Mouse (Mus musculus) right cerebral cortex, postnatal 25 days (tissue): ENCODE results near the gene Reep3.
"Not testable (repeated sequence)": the region's sequence is repeated elsewhere in the genome, so short reads cannot be mapped to it uniquely, and the experiment has no call there.

Experiments used
- DNase-seq: peaks from one replicate; pipeline ENCODE4 v3.0.0; 2022

Reep3 gene

DNA sequence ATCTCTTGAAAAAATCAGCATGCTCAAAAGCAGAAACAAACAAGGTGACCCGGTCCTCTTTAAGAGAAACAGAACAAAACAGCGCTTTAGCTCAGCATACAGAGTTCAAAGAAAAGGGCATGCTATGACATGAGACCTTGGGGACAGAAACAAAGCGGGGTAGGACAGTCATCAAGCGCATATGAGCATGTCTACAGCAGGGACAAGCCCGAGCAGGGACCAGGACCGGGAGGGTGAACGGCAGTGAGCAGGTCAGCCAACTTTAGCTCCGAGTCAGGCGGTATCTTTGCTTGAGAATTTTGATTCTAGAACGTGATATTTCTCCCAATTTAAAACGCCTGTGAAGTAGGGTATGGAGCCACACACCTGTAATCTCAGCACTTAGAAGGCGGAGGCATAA lies 86.2 kb downstream of the Reep3 start:
- DNase-seq, result no peak

DNA sequence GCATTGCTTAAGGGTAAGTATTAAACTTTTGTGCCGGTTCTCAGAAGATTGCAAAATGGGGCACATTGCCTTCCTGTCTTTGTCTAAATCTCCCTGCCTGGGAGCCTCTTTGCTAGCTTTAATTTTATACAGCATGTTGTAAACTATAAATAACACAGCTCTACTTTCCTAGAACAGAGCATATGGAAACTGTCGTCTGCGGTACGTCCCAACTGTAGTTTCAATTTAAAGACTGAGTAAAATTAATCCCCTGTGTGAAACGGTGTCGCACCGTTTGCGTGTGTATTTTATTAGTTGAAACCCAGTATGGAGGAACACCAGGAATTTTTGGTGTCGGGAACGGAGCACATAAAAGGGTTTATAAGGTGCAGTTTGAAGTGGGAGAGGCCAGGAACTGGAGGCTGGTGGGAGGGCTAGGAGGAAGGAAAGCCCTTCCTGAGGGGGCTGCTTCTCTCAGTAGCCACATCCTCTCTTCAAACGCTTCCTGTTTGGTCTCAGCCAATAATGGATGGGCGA lies 92.2 kb downstream of the Reep3 start:
- DNase-seq, result peak; percentile 20

DNA sequence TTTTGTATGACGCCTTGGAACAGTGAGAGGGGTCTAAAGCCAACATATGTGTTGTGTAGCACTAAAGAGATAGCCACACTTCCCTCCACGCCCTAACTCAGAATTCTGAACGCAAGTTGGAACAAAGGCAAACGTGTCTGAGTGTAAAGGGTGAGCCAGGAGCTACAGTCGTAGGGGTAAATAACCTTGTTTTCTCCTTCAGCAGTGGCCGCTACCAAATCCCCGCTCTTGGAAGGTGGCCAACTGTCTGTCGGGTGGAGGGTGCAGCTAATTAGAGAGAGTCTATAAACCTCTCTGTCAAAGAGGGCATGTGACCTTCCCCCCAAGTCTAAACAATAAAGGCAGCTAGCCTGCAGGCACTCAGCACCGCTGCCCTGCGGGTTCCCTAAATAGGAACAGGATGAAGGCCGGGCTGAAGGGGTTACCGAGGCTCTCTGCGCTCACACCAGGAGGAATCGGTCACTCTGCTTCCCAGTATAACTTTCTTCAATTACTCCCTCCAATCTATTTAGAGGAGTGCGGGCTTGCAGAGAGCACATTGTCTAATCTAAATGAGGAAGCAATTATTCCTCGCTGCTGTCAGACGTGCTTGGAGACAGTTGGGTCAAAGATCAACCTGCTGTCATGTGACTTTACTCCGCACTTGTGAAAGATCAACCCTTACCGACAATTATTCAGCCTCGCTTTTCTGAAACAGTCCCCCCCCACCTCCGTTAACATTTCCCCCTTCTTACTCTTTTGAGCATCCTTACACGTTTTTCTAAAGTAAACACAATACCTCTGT lies 92.8 kb downstream of the Reep3 start:
- peak; percentile 30 for DNase-seq

DNA sequence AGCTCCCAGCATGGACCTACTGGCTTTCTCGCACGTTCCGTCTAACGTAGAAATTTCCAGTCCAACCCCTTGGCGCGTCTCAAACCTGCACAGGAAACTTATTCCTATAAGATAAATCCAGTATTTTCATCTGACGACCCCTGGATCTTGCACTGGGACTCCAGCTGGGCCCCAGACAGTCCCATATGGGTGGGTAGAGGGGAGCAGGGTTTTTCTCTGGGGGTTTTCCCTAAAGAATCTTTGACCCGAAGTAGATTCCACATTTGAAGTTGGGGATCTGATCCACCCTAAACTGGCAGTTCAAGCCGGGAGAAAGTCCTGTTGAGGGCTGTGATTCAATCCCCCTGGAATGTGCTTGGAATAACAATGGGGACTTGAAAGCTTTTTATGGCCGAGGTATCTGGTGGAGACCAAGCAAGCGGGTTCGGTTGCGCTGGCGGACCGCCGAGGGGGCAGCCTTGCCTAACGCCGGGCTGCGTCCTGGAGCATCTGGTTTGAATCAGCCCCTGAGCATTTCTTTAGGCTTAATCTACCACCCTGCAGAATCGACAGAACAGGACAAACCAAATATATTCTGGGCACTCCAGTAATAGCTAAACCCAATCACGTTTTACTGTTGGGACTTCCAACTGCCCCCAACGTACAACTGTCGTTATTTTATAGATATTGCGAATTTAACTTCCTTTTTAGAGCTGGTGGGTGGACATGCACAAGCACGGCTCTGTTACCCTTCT lies 93.6 kb downstream of the Reep3 start:
- DNase-seq, result peak; percentile 31

DNA sequence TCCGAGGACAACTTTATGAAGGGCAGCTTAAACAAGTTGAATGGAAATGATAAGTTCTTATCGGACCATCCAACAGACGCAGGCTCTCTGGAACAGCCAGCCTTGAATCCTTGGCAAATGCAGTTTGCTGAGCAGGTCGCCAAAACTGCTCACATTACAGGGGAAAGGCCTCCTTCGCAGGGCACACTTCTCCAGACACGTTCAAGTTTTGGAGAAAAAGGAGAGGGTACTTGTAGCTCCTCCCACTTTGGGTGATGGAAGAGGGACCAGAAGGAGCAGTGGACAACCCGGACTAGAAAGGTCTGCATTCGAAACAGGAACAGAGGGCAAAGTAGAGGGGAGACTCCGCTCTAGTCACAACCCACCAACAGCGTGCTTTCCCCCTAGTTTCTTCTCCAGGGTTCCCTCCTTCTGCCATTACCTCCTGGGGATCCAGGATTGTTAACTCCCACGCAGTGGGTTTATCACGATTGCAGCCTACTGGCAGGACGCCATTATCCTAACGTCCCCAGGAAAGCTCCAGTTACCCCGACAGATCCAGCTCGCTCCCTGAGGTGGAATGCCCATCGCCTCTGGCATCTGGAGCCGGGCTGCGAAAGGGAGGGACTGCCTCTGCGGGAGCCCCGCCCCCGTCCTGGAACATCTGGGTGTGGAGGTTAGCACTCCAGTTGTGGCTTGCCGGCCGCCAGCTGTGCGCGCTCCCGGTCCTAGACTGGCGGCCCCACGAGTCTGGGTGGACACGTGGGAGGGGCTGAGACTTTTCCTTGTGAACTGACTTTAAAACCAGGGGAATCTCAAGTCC lies 94.3 kb downstream of the Reep3 start:
- DNase-seq, result peak; percentile 21

DNA sequence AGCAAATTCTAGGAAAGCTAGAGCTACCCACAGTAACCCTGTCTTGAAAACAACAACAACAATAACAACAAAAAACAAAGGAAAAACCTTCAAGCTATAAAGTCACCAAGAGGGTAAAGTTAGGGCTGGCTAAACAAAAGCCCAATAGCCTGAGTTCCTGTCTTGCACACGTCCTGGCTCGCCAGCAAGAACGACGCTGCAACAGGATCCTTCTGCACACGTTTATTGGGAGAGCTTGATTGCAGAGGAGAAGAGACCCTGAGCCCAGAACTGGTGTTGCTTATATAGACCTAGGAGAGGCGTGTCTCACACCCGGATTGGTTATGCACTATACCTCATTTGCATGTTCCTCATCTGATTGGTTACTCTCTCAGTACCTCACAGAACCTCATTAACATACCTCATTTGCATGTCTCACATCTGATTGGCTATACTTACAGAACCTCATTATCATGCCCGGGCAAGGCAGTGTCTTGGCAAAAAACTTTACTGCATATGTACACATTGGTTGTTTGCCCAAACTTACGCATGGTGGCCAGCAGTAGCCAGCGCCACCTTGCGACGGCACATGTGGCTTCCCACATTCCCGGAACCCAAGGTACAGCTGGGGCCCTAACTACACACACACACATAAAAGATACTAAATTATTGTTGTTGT lies 95.7 kb downstream of the Reep3 start:
- not testable (repeated sequence) for DNase-seq

DNA sequence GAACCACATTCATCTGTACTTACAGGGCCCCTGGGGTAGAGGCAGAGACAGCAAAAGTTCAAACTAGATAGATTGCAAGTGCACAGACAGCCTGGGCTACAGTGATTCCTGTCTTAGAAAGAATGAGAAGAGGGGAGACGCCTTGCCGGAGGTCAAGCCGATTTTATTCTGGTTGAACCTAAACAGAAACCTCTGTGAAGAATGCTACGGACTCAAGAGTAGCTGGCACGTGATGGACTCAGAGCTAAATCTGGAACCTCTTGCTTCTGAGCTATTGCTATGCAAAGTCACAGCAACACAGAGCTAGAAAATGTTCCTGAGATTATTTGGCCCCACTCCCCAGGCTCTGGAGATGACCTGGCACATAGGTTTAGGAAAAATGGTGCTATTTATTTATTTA lies 96.6 kb downstream of the Reep3 start:
- DNase-seq, result no peak

DNA sequence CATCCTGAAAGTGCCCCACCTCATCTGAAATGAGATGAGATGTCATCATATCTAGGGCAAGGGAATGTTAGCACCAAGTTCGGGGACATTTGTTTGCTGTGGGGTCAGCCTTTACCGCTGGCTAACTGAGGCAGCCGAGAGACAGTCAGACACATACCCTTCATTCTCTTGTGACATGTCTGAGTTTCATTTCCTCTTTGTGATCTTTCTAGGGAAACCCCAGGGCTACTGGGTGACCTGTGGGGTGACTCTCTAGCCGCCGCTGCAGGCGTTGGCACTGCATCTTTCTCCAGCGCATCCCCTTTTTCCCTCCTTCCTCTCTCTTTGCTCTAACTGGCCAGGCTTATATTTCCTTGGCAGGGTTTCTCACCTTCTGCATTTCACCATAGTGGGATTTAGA lies 98.0 kb downstream of the Reep3 start:
- DNase-seq, result no peak

DNA sequence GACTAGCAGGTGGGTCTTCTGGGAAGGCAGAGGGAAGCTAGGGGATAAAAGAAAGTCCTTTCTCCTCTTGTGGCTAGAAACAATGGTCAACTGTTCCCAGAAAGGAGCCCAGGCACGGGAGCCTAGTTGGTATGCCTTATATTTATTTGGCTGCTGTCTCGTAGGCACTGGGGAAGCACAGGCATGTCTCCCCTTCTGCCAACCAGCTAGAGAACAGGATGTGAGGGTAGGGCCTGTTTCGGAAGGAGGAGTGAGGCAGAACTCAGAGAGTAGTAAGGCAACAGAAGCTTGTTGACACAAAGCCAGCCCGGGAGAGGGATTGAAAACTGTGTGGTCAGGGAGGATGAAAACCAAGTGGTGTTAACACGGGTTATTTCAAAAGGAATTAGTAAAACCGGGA lies 101.6 kb downstream of the Reep3 start:
- DNase-seq, result peak; percentile 10

DNA sequence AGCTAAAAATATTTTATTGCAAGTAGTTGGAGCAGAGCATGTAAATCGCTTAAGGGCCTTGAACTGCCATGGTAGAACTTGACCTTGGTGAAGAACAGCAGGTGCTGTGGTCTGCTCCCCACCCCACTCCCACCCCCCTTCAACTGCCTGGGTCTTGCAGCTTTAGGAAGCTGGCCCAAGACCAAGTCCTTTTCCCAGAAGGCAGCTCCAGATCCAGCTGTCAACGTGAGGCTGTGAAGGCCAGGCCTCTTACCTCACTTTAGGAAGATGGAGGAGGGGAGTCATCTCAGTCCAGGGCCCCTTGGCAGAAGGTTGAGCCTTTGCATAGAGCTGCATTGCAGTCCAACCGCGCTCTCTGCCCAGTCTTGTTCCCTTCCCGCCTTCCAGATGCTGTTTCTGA lies 102.3 kb downstream of the Reep3 start:
- DNase-seq, result no peak

DNA sequence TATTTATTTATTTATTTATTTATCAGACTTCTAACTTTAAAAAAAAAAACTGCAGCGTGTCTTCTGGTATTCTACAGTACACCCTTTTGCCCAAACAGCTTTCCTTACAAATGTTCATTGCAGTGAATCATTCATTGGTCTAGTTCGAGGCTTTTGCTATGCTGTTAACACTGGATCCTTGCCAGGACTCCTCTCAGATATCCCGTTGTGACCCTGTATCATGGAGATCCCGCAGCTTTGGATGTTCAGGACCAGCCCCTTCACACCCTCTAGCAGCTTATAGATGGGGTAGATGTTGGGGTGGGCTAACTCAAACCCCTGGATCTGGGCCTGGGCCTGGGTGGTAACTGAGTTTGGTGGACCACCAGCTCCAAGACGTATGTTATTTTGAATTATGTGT lies 104.2 kb downstream of the Reep3 start:
- DNase-seq, result no peak

DNA sequence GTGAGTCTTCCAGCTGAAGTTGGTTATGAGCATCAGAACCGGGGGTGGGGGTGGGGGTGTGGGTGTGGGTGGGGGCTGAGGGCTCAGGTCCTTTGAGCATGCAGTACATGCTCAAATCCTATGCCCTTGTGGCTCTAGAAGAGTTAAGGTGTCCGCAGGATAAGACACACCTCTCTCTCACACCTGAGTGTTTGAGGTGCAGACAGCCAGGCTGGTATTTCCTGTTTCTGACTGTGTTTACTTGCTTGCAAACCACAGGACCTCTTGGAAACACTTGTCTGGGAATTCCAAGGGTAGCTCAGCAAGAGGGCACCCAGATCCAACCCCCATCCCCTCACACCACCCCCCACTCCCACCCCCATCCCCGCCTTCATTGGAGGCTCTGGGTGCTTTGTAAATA lies 106.2 kb downstream of the Reep3 start:
- no peak for DNase-seq

DNA sequence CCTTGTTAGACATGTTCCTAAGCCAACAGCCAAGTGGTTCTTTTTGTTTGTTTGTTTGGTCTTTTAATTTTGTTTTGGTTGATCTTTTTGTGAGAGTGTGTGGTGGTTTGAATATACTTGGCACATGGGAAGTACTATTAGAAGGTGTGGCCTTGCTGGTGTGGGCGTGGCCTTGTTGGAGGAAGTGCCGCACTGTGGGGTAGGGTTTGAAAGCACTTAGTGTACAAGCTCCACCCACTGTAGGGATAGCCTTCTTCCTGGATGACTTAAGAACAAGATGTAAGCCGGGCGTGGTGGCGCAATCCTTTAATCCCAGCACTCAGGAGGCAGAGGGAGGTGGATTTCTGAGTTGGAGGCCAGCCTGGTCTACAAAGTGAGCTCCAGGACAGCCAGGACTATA lies 113.7 kb downstream of the Reep3 start:
- DNase-seq, result no peak

DNA sequence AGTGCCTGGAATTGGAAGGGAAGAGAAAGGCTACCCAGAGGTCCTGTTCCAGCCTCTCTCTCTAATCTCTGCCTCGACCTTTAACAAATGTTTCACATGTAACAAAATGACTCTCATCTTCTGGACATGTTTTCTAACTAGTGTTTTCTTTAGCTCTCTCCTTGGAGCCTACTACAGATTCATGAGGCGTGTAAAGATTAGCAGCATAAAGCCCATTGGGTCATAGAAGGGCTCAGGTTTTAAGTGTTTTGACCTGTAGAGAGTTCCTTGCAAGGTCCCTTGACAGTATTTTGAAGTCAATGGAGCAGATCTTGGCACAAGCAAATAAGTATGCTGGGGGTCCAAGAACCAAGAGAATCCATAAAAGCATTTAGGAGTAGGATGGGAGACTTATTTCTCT lies 118.5 kb downstream of the Reep3 start:
- no peak for DNase-seq

DNA sequence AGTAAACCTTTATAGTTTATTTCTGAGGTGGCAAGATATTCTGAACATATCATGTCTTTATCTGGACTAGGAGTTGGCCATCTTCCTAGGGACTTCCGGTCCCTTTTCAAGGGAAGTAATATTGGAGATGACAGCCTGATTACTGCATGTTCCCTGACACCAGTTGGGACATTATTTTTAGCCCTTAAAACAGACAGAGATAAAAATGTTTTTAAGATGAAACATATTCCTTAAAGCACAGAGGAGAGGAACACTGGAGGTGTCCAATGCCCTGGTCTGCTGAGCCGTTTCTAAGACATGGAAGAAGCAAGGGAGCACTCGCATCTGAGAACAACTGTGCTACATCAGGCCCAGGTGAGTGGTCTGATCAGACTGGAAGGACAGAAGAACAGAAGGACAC lies 119.7 kb downstream of the Reep3 start:
- DNase-seq, result no peak

DNA sequence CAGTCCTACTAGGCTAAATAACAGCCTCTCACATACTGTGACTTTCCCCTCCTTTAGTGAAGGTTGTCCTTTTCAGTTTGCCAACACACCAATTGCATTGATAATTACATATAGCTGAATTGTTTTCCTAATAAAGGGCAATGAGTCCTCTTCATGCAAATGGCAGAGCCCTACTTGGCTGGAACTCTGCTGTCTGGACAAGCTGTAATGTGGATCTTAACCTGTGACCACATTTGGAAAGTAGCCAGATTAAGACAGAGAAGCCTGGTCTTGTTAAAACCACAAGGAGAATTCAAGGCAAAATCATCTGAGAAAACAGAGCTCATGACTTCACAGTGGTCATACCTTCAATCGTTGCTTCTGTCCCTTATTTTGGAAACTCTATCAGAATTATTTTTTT lies 121.3 kb downstream of the Reep3 start:
- DNase-seq, result no peak

DNA sequence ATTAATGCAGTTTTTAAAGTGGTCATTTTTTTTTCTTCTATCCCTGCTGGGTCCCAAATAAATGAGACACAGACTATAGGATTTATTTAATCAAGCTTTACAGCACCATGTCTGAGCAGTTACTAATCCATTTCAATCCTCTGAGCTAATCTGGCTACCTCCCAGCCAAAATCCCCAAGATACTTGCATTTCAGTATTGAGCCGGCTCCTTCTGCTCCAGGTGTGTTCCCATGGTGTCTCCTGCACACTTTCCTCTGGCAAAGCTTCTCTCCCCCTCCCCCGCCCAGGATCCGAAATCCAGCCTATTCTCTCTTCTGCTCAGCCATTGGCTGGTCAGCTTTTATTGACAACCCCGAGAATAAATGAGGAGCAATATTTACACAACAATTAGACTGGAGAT lies 122.3 kb downstream of the Reep3 start:
- DNase-seq, result no peak

DNA sequence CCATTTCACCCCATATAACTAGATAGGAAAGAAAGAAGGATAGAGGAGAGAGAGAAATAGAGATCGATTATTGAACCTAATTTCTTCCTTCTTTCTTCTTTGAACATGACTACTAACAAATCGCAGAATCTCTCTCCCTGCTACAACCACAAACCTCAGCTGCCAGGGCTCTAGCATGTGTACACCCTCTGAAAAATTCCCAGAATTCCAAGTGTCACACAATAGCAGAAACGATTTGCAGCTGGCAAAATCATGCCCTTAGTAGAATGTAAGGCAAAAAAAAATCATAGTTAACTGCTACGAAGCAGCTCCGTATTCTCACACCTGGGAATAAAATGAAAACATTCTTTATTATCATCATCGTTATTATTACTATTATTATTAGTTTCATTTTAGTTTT lies 122.9 kb downstream of the Reep3 start:
- no peak for DNase-seq

DNA sequence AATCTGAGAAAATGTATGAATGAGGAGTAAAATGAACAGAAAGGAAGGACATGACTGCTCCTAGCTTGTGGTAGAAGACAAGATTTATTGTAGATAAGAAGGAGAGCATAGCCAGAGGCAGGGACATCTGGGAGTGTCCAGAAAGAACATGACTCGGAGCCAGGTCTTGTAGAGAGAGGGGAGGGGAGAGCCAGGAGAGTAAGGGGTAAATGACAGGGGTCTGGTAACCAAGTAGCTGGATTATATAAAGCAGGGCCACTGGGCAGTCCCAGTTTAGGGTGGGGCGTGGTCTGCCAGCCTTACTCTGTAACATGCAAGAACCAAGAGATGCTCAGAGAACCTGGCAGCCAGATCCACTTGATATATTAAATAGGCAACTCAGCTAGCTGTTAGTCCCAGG lies 123.5 kb downstream of the Reep3 start:
- no peak for DNase-seq

DNA sequence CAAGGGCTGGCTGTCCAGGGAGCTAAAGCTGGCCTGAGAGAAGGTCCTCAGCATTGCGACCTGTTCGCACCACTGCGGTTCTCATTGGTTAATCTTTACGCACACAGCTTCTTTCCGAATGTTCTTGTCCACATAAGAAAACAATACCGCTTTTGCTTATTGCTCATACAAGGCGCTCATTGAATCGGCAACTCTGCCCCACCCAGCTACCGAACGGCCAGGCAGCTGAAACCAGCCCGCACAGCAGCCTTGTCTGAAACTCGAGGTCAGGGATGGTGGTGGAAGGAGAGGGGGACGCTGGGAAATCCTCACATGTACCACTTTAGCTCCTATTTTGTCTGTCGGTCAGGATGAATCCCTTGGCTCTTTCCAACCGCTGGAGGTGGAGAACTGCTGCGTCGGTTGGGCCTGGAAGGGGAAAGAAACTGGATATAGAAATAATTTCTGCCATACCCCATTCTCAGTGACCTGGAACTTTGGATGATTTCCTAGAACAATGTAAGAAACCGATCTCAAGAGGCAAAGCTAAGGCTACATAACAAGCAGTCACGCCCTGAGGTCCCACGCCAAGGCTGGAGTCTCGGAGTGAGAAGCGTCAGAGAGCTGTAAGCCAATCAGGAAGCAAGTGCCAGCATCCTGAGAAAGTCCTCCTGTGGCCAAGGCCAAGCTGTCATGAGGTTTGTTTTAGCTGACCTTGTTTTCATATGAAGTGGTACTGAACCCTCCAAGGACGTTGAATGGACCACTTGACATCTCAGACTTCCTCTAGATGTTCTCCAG lies 126.2 kb downstream of the Reep3 start:
- DNase-seq, result no peak

DNA sequence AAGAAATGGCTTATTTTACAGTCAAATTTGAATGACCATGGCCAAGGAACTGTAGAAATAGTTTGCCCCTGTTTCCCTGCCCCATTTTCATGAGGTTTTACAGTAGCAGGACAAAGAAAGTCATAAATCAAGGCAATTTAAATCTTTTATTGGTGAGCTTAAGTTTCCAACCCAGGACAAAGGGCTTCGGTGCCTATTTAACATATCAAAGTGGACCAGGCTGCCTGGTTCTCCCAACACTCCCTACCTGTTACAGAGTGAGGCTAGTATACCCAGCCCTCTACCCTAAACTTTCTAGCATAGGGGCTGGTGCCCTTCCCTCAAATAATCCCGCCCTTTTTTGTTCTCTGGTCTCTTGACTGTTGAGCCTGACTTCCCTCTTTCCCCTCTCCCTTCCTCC lies 127.2 kb downstream of the Reep3 start:
- DNase-seq, result no peak

DNA sequence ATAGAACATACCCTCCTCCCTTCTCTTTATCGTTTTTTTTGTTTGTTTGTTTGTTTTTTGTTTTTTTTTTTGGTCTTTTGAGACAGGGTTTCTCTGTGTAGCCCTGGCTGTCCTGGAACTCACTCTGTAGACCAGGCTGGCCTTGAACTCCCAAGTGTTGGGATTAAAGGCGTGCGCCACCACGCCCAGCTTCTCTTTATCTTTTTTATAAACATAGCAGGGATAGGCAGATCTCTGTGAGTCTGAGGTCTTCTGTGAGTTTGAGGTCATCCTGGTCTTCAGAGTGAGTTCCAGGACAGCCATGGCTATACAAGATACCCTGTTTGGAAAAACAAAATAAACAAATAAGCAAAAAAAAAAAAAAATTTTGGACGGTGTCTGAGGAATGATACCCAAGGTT lies 127.7 kb downstream of the Reep3 start:
- no peak for DNase-seq
